Mouse (Mus musculus): Measurements from ENCODE around the gene Srcin1. TPM values are rescaled to one million over a fixed set of nuclear protein-coding genes. Genes with fewer than 3 reads are reported as not detected.

Gene Srcin1
- polyA plus RNA-seq, 1 experiment from 2014 or later = 2.0 TPM

GRCm38 (mm10) chr11:97530961-97531360 is 45.0 kb downstream of the Srcin1 start:
- no peak for ATAC-seq (ENCODE audit: insufficient number of reproducible peaks, low FRiP score, low TSS enrichment, low read depth)
- no peak overlapping the region for H3K4me2 ChIP-seq (replicated peaks)
- H3K9ac ChIP-seq = no peak overlapping the region
- peaks cover 47% of the 10 kb centered on the region for H3K27me3 ChIP-seq
- no peaks in the 10 kb centered on the region for H3K9me3 ChIP-seq (replicated peaks)
- no peaks in the 10 kb centered on the region for H3K36me3 ChIP-seq
- no peak overlapping the region for H3K4me3 ChIP-seq (replicated peaks)
- 64% methylated on average over 5 of the region's 5 CpGs for WGBS
- H3K27ac ChIP-seq (replicated peaks) = no peak overlapping the region
- peaks cover 32% of the 10 kb centered on the region for H3K4me1 ChIP-seq

GRCm38 (mm10) chr11:97530069-97530468 is 45.9 kb downstream of the Srcin1 start:
- ATAC-seq (ENCODE audit: insufficient number of reproducible peaks, low FRiP score, low TSS enrichment, low read depth) = no peak
- H3K9ac ChIP-seq = no peak overlapping the region
- H3K27ac ChIP-seq (replicated peaks) = no peak overlapping the region
- H3K4me3 ChIP-seq (replicated peaks) = no peak overlapping the region
- no peak overlapping the region for H3K4me2 ChIP-seq (replicated peaks)
- H3K36me3 ChIP-seq = no peaks in the 10 kb centered on the region
- peaks cover 38% of the 10 kb centered on the region for H3K27me3 ChIP-seq
- H3K9me3 ChIP-seq (replicated peaks) = no peaks in the 10 kb centered on the region
- peaks cover 31% of the 10 kb centered on the region for H3K4me1 ChIP-seq
- 89% methylated on average over 6 of the region's 6 CpGs for WGBS

GRCm38 (mm10) chr11:97528282-97528808 is 47.6 kb downstream of the Srcin1 start:
- Histone ChIP-seq H3K4me3 (replicated peaks) (no peak overlapping the region), H3K27ac (replicated peaks) (no peak overlapping the region)
- WGBS = 62% methylated on average over 18 of the region's 18 CpGs

GRCm38 (mm10) chr11:97525313-97525712 is 50.7 kb downstream of the Srcin1 start:
- H3K9ac ChIP-seq = no peak overlapping the region
- H3K4me3 ChIP-seq (replicated peaks) = no peak overlapping the region
- no peaks in the 10 kb centered on the region for H3K9me3 ChIP-seq (replicated peaks)
- no peaks in the 10 kb centered on the region for H3K36me3 ChIP-seq
- H3K27ac ChIP-seq (replicated peaks) = no peak overlapping the region
- H3K27me3 ChIP-seq = no peaks in the 10 kb centered on the region
- no peak for ATAC-seq (ENCODE audit: insufficient number of reproducible peaks, low FRiP score, low TSS enrichment, low read depth)
- H3K4me2 ChIP-seq (replicated peaks) = no peak overlapping the region
- WGBS = 87% methylated on average over 6 of the region's 6 CpGs
- H3K4me1 ChIP-seq = 0 out of 2 replicates have a peak, but pooled peaks cover 4% of the 10 kb centered on the region

More at GRCm38 (mm10) chr11:97528282-97528808, 47.6 kb downstream of the Srcin1 start:
- Histone ChIP-seq H3K36me3 (no peaks in the 10 kb centered on the region), H3K4me1 (peaks cover 24% of the 10 kb centered on the region), H3K9ac (no peak overlapping the region), H3K9me3 (replicated peaks) (no peaks in the 10 kb centered on the region), H3K4me2 (replicated peaks) (no peak overlapping the region), H3K27me3 (peaks cover 21% of the 10 kb centered on the region)
- no peak for ATAC-seq (ENCODE audit: insufficient number of reproducible peaks, low FRiP score, low TSS enrichment, low read depth)

GRCm38 (mm10) chr11:97524306-97524705 is 51.7 kb downstream of the Srcin1 start:
- Histone ChIP-seq H3K9me3 (replicated peaks) (no peaks in the 10 kb centered on the region), H3K4me2 (replicated peaks) (no peak overlapping the region), H3K27me3 (no peaks in the 10 kb centered on the region), H3K4me3 (replicated peaks) (no peak overlapping the region), H3K27ac (replicated peaks) (no peak overlapping the region), H3K4me1 (0 out of 2 replicates have a peak, but pooled peaks cover 4% of the 10 kb centered on the region), H3K36me3 (no peaks in the 10 kb centered on the region), H3K9ac (no peak overlapping the region)
- 38% methylated on average over 9 of the region's 9 CpGs for WGBS
- no peak for ATAC-seq (ENCODE audit: insufficient number of reproducible peaks, low FRiP score, low TSS enrichment, low read depth)

- WGBS = 7% methylated on average over 1 of the region's 1 CpGs
- H3K27ac ChIP-seq (replicated peaks) = no peak overlapping the region
- no peaks in the 10 kb centered on the region for H3K9me3 ChIP-seq (replicated peaks)
- H3K9ac ChIP-seq = no peak overlapping the region
- ATAC-seq (ENCODE audit: insufficient number of reproducible peaks, low FRiP score, low TSS enrichment, low read depth) = no peak
- no peaks in the 10 kb centered on the region for H3K36me3 ChIP-seq
- H3K4me2 ChIP-seq (replicated peaks) = no peak overlapping the region
- no peak overlapping the region for H3K4me3 ChIP-seq (replicated peaks)
- no peaks in the 10 kb centered on the region for H3K27me3 ChIP-seq
- 0 out of 2 replicates have a peak, but pooled peaks cover 4% of the 10 kb centered on the region for H3K4me1 ChIP-seq
Observed at GRCm38 (mm10) chr11:97523827-97524261, 52.1 kb downstream of the Srcin1 start.

GRCm38 (mm10) chr11:97523107-97523506 is 52.9 kb downstream of the Srcin1 start:
- H3K9ac ChIP-seq = no peak overlapping the region
- no peak for ATAC-seq (ENCODE audit: insufficient number of reproducible peaks, low FRiP score, low TSS enrichment, low read depth)
- H3K9me3 ChIP-seq (replicated peaks) = no peaks in the 10 kb centered on the region
- H3K27me3 ChIP-seq = no peaks in the 10 kb centered on the region
- H3K36me3 ChIP-seq = no peaks in the 10 kb centered on the region
- H3K4me2 ChIP-seq (replicated peaks) = no peak overlapping the region
- H3K4me1 ChIP-seq = 0 out of 2 replicates have a peak, but pooled peaks cover 4% of the 10 kb centered on the region
- H3K27ac ChIP-seq (replicated peaks) = no peak overlapping the region
- 86% methylated on average over 14 of the region's 14 CpGs for WGBS
- no peak overlapping the region for H3K4me3 ChIP-seq (replicated peaks)

GRCm38 (mm10) chr11:97521741-97522474 is 54.1 kb downstream of the Srcin1 start:
- Histone ChIP-seq H3K4me3 (replicated peaks) (no peak overlapping the region), H3K27ac (replicated peaks) (no peak overlapping the region), H3K9ac (no peak overlapping the region), H3K4me1 (0 out of 2 replicates have a peak, but pooled peaks cover 4% of the 10 kb centered on the region), H3K4me2 (replicated peaks) (no peak overlapping the region), H3K27me3 (no peaks in the 10 kb centered on the region), H3K36me3 (no peaks in the 10 kb centered on the region), H3K9me3 (replicated peaks) (no peaks in the 10 kb centered on the region)
- ATAC-seq (ENCODE audit: insufficient number of reproducible peaks, low FRiP score, low TSS enrichment, low read depth) = no peak
- 77% methylated on average over 29 of the region's 29 CpGs for WGBS

- Histone ChIP-seq H3K36me3 (no peaks in the 10 kb centered on the region), H3K27ac (replicated peaks) (no peak overlapping the region), H3K4me2 (replicated peaks) (no peak overlapping the region), H3K9me3 (replicated peaks) (no peaks in the 10 kb centered on the region), H3K4me3 (replicated peaks) (no peak overlapping the region), H3K27me3 (no peaks in the 10 kb centered on the region), H3K9ac (no peak overlapping the region), H3K4me1 (0 out of 2 replicates have a peak, but pooled peaks cover 4% of the 10 kb centered on the region)
- no peak for ATAC-seq (ENCODE audit: insufficient number of reproducible peaks, low FRiP score, low TSS enrichment, low read depth)
- WGBS = 86% methylated on average over 7 of the region's 7 CpGs
Observed at GRCm38 (mm10) chr11:97520541-97520940, 55.4 kb downstream of the Srcin1 start.

- 69% methylated on average over 3 of the region's 3 CpGs for WGBS
- Histone ChIP-seq H3K36me3 (no peaks in the 10 kb centered on the region), H3K9me3 (replicated peaks) (no peaks in the 10 kb centered on the region), H3K4me2 (replicated peaks) (no peak overlapping the region), H3K4me1 (peaks cover 13% of the 10 kb centered on the region; the same call in 1 of the 2 replicates), H3K27me3 (no peaks in the 10 kb centered on the region), H3K9ac (no peak overlapping the region), H3K27ac (replicated peaks) (no peak overlapping the region), H3K4me3 (replicated peaks) (no peak overlapping the region)
- ATAC-seq (ENCODE audit: insufficient number of reproducible peaks, low FRiP score, low TSS enrichment, low read depth) = no peak
Observed at GRCm38 (mm10) chr11:97513066-97513465, 62.9 kb downstream of the Srcin1 start.

- no peak for ATAC-seq (ENCODE audit: insufficient number of reproducible peaks, low FRiP score, low TSS enrichment, low read depth)
- Histone ChIP-seq H3K9ac (no peak overlapping the region), H3K27ac (replicated peaks) (no peak overlapping the region), H3K27me3 (no peaks in the 10 kb centered on the region), H3K4me1 (peaks cover 13% of the 10 kb centered on the region; the same call in 1 of the 2 replicates), H3K36me3 (no peaks in the 10 kb centered on the region), H3K4me2 (replicated peaks) (no peak overlapping the region), H3K4me3 (replicated peaks) (no peak overlapping the region), H3K9me3 (replicated peaks) (no peaks in the 10 kb centered on the region)
- WGBS = 60% methylated on average over 6 of the region's 6 CpGs
Observed at GRCm38 (mm10) chr11:97512511-97512910, 63.5 kb downstream of the Srcin1 start.

Measured in embryonic facial prominence, embryonic 15.5 days (tissue).